Mouse (Mus musculus) urinary bladder, adult 18-20 months (tissue): ENCODE results near the gene Dpp6.

Experiments
- DNase-seq, 2 experiments: peaks; one replicate each; pipeline ENCODE4 v3.0.0; 2022; ENCODE audit warnings: low spot score in 2 of 2, mixed read lengths in 2 of 2

Dpp6 gene

DNA sequence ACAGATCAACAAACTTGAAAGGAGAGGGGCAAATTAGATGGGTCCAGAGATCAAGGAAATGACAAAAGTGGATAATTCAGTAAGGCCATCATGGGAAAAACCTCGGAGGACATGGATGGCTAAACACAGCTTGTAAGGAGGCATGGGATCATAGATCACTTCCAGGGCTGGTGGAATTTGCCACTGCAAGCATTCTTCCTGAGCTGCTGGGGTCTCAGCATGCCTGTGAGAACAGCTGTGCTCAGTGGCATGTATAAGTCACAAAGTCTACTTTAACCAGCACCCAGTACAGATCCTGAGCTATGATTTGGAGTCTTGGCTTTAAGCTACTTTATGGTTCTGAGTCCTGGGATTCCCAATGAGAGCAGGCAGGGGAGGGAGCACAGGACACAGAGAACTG is 246.9 kb downstream of the Dpp6 start:
- no peak for DNase-seq

DNA sequence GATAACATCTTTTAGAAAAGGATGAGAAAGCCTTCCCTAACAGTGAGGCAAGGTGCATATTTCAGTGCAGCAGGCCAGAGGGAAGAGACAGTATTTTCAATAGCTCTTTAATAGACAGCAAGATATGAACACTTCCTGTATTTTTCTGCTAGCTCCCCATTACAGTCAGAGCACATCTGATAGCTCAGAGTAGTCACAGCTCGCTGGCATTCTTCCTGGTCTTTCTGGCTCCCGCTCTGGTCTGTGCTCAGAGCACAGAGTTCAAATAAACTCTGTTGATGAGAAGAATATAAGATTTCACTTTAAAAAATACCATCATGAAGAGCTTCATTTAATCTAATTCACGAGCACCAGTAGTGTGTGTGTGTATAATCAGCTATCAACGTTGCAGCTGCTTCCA is 249.8 kb downstream of the Dpp6 start:
- DNase-seq, result no peak

DNA sequence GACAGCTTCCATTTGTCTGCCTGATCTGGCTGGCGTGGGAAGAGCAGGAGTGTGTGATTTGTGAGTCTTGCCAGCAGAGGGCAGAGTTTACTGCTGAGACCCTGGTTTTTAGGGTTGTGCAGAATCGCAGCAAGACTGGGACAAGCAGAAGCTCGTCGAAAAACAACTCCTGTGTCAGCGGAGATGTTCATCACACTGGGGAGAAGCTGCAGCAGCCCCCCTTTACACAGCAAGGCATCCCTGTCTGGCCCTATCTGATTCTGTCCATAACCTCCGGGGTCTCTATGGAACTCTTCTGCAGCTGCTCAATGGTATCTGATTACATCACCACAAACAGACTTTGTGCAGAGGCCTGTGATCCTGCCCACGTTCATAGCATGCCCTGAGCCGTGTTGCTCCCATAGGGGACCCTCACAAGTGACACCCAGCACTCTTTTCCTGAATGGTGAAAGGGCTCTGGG is 258.2 kb downstream of the Dpp6 start:
- peak in 1 of 2 experiments; percentile 5 for DNase-seq

DNA sequence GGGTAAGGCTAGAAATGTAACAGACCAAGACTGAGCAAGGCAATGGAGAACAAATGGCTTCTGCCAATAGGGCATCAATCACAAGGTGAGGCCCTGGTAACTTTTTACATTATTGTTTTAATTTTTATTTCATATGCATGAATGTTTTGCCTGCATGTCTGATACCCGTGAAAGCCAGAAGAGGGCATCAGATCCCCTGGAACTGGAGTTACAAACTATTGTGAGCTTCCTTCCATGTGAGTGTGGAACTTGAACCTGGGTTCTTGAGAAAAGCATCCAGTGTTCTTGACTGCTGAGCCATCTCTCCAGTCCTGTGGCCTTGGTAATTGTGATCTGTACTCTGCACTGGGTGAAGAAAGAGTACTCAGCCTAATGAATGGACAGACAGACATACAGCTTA is 259.0 kb downstream of the Dpp6 start:
- no peak for DNase-seq

DNA sequence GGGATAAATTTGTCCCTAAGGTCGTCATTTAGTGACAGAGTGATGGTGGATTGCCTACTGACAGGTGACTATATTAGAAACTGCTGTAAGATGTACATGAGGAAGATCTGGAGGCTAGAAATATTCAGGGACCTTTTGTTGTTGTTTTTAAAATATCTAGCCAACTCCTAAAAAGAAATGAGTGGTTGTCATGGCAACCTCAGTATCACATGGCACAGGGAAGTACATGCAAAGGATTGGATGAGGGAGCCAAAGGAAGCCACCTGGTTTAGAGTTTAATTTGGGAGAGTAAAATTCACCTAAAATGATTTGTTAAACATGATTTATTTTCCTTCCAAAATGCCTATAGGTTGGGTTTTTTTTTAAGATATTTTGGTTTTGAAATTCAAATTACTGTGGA is 260.8 kb downstream of the Dpp6 start:
- DNase-seq, result no peak

DNA sequence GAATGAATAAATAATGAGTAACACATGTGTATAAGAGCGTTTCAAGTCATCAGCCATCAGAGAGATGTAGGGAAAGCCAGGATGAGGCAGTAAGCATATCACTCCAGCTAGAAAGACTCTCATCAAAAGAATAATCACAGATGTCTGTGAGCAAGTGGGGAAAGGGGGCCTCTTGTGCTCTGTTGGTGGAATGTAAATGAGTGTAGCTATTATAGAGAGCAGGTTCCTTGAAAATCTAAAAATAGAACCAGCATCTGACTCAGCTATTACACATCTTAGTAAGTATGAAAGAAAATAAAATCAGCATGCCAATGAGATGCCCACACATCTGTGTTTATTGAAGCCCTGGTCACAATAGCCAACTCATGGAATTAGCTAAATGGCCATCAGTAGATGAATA is 264.3 kb downstream of the Dpp6 start:
- DNase-seq, result no peak

DNA sequence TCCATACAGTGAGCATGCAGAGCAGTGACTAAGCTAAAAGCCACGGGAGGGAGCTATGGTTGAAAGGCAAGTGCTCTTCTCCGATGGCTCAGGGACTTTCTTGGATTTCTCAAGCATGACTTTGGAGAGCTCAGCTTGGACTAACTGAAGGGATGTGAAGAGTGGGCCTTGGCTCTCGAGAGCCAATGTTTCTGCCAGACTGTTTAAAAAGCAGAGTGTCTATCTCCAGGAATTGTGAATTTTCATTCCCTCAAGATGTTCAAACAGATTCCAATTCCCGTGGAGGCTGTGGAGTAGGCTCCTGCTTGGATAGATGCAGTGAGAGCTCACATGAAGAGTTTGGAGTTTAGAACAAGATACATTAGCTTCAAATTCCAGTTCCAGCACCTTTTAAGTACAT is 266.8 kb downstream of the Dpp6 start:
- no peak for DNase-seq

DNA sequence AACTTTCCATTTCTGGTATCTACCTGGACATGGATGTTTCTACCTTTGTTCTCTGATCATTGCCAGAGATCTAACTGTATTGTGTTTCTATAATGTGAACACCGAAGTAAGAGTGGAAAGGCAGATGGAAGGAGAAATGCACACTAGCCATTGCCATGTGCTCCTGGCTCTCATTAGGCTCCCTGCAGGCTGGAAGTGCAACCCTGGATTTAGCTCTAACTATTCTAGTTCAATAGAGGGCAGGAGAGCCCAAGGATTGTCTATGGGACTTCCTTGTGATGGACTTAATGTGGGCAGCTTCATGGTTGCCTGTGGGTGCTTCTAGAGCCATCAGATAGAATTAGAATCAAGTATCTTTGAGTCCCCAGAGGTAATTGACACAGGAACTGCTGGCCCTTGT is 291.2 kb downstream of the Dpp6 start:
- no peak for DNase-seq

DNA sequence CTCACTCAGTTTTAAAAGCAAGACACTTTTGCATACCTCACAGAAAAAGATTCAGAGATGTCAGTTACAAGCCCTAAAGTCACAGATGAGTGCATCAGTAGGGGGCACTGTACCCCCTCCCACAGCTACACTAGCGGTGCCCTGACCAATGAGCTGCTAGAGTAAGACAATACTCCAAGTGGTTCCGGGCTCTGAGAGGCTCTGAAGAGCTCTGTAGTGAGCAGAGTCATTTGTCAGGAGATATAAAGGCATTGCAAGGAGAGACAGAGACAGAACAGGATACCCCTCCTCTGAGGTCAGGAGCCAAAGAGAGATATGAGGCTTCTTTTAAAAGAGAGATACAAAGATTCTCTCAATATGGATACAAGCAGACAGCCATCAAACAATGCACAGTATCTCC is 305.5 kb downstream of the Dpp6 start:
- DNase-seq, result no peak

DNA sequence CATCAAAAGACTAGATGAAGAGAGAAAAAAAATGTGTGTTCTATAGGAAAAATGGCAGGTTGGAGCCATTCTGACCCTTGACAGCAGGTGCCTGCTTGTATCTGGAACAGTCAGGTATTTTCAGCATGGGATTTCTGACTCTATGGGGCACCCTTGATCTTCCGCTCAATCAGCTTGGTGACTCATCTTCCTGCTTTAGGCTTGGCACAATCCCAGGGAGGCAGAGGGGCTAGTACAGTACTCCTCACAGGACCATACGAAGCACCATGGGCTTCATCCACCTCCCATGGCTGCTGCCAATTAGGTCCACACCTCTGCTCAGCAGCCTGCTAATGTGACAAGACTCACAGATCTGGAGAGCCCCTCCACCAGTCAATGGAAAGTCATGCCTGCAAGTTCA is 305.9 kb downstream of the Dpp6 start:
- DNase-seq, result no peak

DNA sequence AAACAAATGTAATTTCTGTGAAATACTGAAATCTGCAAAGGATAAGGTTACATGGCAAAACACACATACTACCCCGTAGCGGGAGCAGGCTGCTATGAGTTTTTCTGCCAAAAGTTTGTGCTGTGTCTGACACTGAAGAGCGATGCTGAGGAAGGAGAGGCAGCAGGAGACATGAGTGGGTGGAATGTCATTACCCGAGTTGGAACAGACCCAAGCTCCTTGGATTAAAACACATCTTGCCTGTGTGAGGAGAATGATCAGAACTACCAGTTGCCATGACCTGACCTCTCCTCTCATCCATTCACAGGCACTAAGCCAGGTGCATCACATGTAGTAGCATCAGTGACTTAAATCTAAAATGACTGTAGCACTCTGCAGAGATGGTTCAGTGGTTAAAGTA is 309.0 kb downstream of the Dpp6 start:
- no peak for DNase-seq

DNA sequence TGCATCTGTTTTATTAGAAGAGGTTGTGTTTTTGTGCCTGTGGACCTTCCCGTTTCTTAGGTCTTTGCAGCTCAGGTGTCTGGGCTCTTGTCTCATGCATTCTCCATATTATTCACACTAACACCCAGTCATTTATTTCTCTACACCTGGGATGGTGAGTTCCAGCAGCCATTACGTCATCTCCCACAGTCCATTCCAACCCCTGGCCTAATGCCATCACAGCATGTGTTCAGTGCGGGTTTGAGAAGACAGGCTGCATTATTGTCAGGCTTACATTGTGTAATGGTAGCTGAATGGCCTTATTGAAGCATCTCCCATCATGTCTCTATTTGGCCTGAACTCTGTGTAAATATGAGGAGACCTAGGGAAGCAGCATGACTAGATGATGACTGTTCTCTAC is 316.2 kb downstream of the Dpp6 start:
- no peak for DNase-seq

DNA sequence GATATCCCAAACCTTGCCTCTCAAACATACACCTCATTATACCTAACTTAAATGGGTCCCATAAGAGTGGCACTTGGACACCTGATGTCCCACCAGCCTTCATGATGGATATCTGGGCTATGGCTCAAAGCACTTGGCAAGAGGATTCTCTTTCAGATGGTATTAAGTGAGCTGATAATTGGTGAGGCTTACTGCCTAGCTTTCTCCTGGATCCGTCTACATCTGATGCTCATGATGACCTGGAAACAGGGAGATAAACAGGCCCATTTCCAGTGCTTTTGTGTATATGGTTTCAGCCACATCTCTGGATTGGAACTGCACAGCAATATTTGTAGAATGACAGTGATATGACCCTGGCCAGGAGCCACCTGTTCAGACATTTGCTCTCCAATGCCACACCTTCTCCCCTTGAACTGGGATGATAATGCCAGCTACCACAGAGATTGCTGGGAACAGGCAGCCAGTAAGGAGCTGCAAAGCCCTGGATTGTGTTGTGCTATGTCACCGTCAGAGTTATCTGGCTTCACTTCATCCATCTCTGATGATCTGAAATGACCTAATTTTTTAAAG is 317.5 kb downstream of the Dpp6 start:
- no peak for DNase-seq

DNA sequence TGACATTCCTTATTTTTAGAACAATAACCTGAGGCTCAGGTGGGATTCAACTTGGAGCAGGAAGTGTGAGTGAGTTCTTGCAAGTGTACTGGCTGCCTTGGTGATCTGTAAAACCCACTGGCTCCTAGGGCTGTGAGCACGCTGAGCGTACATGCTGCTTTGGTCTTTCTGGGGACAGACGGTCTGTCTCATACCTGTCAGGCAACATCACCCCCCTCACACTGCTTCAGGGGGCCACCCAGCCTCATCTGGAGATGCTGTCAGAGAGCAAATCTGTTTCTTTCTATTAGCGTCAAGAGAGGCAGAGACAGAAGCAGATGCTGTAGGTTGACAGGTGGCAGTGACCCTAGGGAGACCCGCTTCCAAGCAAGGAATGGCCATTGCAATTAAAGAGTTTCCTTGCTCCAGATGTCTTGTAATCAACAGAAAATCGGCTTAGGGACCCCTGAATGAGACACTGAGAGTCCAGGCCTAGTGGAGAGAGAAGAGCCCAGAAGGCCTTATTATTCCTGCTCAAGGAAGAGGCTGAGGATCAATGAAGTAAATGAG is 330.5 kb downstream of the Dpp6 start:
- no peak for DNase-seq

DNA sequence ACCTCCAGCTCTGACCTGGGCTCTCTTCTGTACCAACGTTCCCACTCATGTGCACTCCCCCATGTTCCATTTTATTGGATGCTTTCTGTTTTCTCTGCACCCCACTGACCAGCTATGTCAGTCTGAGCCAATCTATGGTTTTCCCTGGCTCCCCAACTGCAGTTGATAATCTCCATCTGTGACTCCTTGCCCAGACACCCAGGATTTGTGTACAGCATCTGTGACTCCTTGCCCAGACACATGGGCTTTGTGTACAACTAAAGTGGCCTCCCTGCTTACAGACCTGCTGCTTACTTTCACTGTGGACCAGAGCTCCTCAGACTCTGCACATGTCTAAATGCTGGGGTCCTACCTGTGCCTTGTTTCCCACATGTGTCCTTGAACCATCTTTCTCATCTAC is 334.0 kb downstream of the Dpp6 start:
- no peak for DNase-seq

DNA sequence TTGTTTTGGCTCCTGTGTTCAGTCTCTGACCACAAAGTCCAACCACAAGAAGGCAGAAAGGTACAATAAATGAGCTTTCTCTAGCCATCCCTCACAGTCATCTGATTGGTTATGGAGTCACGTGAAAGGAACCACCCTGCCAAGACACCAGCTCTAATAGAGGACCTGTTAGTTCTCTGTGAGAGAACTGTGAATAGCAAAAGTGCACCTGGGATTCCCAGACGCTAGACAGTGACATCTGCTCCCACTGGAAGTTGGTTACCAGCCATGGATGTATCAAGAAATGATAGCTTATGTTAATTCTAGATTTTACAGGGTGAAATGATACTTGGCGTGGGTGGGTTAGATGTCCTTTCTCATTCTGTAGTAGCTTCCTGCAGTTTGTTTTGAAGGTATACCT is 338.7 kb downstream of the Dpp6 start:
- no peak for DNase-seq

DNA sequence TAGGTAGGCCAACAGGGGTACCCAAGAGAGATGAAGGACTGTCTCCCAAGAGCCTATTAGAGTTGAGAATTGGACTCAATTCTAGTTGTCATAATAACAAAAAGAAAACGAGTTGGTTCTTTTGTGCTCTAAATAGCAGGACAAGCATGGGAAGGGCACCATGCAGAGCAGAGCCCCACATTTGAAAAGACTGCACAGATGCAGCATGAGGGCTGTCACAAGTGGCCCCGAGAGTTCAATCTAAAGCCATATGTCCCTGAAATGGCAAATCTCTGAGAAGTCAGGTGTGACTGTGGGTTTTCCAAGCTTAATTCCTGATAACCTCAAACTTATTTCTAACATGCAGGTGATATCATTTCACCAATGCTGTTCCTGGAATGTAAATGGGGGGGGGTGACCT is 339.4 kb downstream of the Dpp6 start:
- no peak for DNase-seq

DNA sequence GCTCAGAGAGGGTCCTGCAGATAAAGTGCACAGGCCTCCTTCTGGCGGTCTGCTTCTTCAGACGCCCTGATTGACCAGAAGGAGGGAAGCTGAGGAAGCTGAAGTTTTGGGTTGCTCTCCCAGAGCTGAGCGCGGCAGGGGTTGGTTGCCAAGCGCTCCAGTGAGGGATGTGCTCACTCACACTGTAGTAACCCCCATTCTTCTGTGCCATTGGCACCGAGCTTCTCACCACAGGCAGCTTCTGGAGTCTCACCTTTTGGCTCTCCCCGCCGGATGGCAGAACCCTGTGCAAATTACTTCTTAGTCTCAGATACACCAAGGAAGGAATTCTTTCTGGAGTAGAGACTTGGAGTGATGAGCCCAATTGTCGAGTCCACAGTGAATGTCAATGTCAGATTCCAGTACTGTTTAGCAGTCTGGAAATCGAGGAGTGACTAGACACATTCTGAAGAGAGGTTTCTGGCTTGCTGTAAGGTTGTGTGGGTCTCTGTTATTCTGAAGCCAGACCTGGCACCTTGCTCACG is 344.2 kb downstream of the Dpp6 start:
- no peak for DNase-seq

DNA sequence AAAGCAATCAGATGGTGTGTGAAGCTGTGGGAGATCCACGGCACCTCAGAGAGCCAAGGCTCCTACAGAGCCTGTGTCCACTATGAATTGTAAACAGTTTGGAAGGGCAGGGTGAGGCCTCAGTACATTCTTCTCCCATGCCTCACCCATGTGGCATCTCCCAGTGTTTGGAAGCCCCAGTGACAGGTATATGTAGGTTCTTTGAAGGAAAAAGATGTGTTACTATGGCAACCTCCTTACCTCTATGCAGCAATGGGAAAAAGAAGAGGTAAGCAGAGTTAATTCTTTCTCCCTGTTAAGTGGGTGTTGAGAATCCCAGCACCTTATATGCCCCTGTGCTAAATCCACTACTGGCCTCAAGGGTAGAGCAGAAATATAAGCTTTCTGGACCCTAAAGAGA is 351.5 kb downstream of the Dpp6 start:
- DNase-seq, result no peak

DNA sequence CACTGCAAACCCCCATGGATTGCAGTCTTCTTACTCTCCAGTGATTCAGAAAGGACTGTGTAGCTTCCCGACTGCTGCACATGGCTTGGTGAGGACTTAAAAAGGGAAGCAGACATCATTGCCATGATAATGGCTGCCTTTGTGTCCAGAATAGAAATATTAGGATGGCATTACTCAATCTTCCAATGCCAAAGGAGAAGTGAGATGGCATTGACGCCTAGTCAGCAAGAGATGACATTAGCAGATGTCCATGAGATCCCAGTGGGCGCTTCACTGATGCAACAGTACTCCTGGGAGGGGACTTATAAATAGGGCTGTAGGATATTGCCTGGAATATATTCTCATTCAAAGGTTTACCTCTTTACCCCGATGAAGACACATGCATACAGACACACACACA is 368.0 kb downstream of the Dpp6 start:
- DNase-seq, result no peak

DNA sequence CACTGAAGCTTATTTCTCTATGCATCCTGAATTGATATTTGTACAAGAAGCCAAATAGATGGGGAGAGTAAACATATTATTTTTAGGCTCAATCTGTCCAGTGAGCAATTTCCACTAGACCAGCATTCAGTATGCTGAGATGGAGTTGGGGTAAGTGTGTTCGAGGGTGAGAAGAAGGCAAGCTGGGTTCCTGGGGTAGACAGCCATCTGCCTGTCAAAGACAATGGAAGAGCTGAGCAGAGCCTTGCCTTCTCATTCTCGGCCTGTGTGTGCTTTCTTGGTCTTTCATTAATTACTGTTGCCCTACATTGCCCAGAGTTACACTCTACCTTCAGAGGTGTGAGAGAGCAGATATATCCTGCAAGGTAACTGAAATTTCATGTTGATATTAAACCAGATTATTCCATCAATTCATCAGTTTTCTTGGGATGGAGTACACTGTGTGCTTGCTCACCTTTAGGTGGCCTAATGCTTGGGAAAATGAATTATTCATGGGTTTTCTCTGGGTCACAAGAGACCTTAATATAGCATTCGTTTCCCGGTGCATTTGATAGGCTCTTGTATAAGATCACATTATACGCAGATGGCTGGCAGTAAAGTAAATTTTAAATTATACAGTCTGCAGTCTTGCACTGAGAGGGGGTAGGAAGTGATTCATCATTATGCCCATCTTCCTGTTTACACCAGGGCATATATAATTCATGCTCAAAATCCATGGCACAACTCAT is 374.4 kb downstream of the Dpp6 start:
- DNase-seq, result no peak

DNA sequence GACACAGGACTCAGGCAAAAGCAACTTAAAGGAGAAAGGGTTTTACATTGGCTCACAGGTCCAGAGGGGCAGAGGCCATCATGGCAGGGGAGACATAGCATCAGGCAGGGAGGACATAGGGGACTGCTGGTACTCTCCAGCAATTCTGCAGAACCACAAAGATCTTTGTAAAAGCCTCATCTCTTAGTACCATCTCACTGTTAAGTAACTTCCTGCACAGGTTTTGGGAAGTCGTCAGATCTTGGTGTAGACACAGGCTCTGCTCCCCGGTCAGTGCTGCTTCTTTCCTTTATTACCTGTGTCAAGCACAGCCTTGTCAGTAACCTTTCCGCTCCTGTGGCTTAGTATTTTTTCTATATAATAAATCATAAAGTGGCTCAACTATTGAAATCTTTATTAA is 377.2 kb downstream of the Dpp6 start:
- no peak for DNase-seq

DNA sequence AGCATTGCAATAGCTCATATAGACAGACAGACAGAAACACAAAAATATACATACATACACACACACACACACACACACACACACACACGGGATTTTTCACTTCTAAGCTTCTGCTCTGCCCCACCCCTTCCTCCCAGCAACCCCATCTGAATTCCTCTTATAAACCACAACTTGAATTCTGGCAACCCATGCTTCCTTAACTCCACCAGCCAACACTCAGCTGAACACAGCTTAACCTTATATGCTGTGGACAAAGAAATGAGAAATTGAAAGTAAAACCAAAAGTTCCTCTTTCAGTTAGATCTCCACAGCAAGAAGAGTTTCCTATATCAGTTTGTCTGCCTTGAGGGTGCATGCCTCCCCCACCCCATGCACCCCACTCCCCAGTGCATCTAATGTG is 378.0 kb downstream of the Dpp6 start:
- DNase-seq, result no peak
